Mouse (Mus musculus) spleen, adult 2 months (tissue): Measurements from ENCODE around the gene Itga9. TPM values are rescaled to one million over a fixed set of nuclear protein-coding genes. Genes with fewer than 3 reads are reported as not detected.
A peak's percentile ranks its signal among the peaks of the same experiment; 100 is the strongest.

Experiments
- DNase-seq, 2 experiments: peaks; one replicate each; pipeline versions ENCODE4 v3.0.0 to v3.0.0-alpha.2; 2012 to 2021; ENCODE audit warnings: low spot score in 2 of 2, low read depth in 1 of 2
- H3K27ac ChIP-seq: fragments of 200-500 bp; 2 replicates; pipeline ENCODE4 v1.5.1; 2012; ENCODE audit warnings: low read length, inconsistent platforms; ENCODE audit not compliant: insufficient read depth
- H3K27me3 ChIP-seq: fragments of 200-500 bp; 2 replicates; pipeline ENCODE4 v1.6.1; 2012; ENCODE audit warnings: mild to moderate bottlenecking, moderate library complexity, low read length, inconsistent platforms; ENCODE audit not compliant: control insufficient read depth, insufficient read depth
- H3K36me3 ChIP-seq: fragments of 200-500 bp; 2 replicates; pipeline ENCODE4 v1.6.1; 2012; ENCODE audit warnings: mild to moderate bottlenecking, low read length, inconsistent platforms; ENCODE audit not compliant: control insufficient read depth, insufficient read depth
- H3K4me1 ChIP-seq: fragments of 200-500 bp; 2 replicates; pipeline ENCODE4 v1.6.1; 2011; ENCODE audit warnings: inconsistent platforms; ENCODE audit not compliant: control insufficient read depth, insufficient read depth, insufficient read length
- H3K4me3 ChIP-seq: fragments of 200-500 bp; 2 replicates; pipeline ENCODE4 v1.5.1; 2011; ENCODE audit warnings: mild to moderate bottlenecking, inconsistent platforms; ENCODE audit not compliant: insufficient read depth, insufficient read length; ENCODE audit errors: extremely low read depth
- CTCF ChIP-seq: fragments of 200-500 bp; IDR thresholded peaks from 2 replicates; pipeline ENCODE4 v1.5.1; 2011; ENCODE audit warnings: mild to moderate bottlenecking, inconsistent platforms; ENCODE audit not compliant: insufficient read depth, insufficient read length, insufficient replicate concordance; ENCODE audit errors: extremely low read depth
- POLR2A ChIP-seq: fragments of 200-500 bp; IDR thresholded peaks from 2 replicates; pipeline ENCODE4 v1.6.1; 2011; ENCODE audit warnings: low read depth, low read length, inconsistent platforms
- WGBS: fragments of 180-500 bp; shearing (Covaris S2); methylation state at CpG from one replicate; pipeline ENCODE4 v1.1.7; 2018; 5-methylcytosine and 5-hydroxymethylcytosine counted together
- polyA plus RNA-seq: library from polyadenylated mRNA; depleted of rRNA; stranded (reverse); fragments of >200 nt; gene quantifications from 2 replicates; pipeline ENCODE4 v1.2.3, GENCODE M21; 2012

Itga9 gene
- polyA plus RNA-seq, 1 experiment, result 11.8 TPM

DNA sequence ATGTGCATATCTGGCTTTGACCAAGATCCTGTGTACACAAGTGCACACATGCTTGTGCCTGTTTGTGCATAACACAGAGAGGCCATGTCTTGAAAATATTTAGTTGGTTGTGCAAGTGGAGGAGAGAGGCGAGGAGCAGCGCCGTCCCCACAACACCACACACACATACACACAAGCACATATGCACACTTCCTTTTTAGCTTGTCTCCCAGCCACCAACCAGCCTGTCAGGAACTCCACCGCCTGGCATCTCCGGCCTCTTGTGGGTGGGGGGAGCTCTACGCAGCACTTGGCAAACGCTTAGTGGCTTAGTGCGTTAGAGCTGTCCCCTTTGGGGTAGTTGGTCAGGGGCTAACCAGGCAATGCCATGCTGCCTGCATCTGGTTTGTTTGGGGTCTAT lies 321.0 kb downstream of the Itga9 start:
- no peak for DNase-seq
- WGBS, result 19% methylated on average over 8 of the region's 8 CpGs
- TF ChIP-seq CTCF, result no peak
- TF ChIP-seq POLR2A, result no peak
- Histone ChIP-seq H3K27ac (no peak overlapping the region), H3K4me1 (peaks cover 2% of the 10 kb centered on the region; the same call in 1 of the 2 replicates), H3K36me3 (no peaks in the 10 kb centered on the region), H3K4me3 (peak overlapping the region; percentile 51; the same call in 1 of the 2 replicates), H3K27me3 (peaks cover 10% of the 10 kb centered on the region)

DNA sequence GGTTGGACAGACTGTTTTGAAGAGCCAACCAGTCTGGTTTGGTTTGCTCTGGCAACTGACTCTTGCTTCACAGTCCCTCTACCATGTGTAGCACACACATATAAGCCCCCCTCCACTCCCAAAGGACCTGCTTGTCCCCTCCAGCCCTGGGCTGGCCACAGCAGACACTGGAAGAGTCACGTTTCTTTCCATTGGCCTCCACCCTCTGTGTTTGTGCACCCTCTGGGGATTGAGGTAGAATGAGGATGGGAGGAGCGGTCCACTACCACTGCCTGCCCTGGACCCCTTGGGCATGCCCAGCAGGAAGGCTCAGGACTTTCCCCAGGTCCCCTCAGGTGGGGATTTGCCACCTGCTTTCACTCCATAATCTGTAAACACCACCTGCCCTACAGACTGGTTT lies 321.5 kb downstream of the Itga9 start:
- Histone ChIP-seq H3K4me1 (peaks cover 2% of the 10 kb centered on the region; the same call in 1 of the 2 replicates), H3K27me3 (peaks cover 10% of the 10 kb centered on the region), H3K27ac (no peak overlapping the region), H3K4me3 (no peak overlapping the region), H3K36me3 (no peaks in the 10 kb centered on the region)
- TF ChIP-seq CTCF (no peak), POLR2A (no peak)
- no peak for DNase-seq
- 70% methylated on average over 2 of the region's 2 CpGs for WGBS

DNA sequence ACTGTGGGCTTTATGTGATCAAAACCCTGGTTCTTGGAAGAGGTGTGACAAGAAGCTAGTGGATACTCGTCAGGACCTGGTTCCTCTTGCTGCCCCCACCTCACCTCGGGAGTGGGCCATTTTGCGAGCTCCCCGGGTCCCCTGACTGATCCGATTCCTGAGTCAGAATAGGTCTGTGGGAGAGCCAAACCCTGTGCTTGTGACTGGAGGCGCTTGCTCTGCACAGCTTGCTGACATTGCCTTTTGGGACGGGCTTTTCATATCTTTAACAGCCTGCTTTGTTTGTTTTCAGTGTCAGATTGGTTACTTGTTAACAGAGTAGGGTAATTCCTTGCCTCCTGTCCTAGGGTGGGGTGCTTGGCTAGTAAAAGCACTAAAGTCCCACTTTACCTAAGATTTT lies 322.2 kb downstream of the Itga9 start:
- H3K27me3 ChIP-seq, result peaks cover 10% of the 10 kb centered on the region
- H3K4me1 ChIP-seq, result peaks cover 2% of the 10 kb centered on the region; the same call in 1 of the 2 replicates
- no peak overlapping the region for H3K27ac ChIP-seq
- H3K4me3 ChIP-seq, result no peak overlapping the region
- WGBS, result 81% methylated on average over 7 of the region's 7 CpGs
- TF ChIP-seq POLR2A (no peak), CTCF (no peak)
- H3K36me3 ChIP-seq, result no peaks in the 10 kb centered on the region
- no peak for DNase-seq

DNA sequence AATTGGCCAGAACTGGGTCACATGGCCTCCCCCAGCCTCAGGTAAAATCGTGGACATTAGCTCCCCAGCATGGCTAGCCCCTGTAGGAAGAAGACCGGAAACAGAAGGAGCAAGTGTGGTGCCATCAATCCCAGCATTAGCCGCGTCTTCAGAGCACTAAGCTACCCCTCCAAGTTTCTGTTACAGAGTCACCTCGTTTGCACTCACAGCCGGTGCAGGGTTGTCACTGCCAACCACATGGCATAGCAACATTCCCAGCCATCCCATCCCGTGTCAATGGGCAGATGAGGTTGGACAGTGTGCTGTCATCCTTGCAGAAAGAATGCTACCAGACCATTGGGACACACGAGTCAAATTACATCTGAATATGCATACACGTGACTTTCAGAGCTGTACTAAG lies 324.1 kb downstream of the Itga9 start:
- TF ChIP-seq POLR2A, result no peak
- TF ChIP-seq CTCF, result no peak
- peaks cover 2% of the 10 kb centered on the region; the same call in 1 of the 2 replicates for H3K4me1 ChIP-seq
- 85% methylated on average over 9 of the region's 9 CpGs for WGBS
- DNase-seq, result no peak
- H3K4me3 ChIP-seq, result no peak overlapping the region
- H3K27ac ChIP-seq, result no peak overlapping the region
- no peaks in the 10 kb centered on the region for H3K36me3 ChIP-seq
- peaks cover 10% of the 10 kb centered on the region for H3K27me3 ChIP-seq

DNA sequence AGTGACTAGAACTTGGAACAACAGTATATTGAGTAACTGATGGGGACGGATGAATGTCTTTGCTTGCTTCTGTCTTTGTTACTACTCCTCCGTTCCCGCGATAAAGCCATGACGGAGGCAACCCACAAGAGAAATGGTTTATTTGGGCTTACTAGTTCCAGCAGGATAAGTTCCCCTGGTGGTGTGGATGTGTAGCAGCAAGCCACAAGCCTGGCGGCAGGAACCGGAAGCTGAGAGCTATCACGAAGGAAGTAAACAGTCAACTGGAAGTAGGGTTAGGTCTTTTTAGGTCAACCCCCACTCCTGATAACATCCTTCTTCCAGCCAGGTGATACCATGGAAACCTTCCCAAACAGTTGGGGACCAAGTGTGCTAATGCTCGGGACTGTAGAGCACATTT lies 327.3 kb downstream of the Itga9 start:
- no peaks in the 10 kb centered on the region for H3K36me3 ChIP-seq
- no peak for DNase-seq
- no peaks in the 10 kb centered on the region for H3K27me3 ChIP-seq
- 91% methylated on average over 9 of the region's 9 CpGs for WGBS
- H3K4me3 ChIP-seq, result no peak overlapping the region
- no peak overlapping the region for H3K27ac ChIP-seq
- no peaks in the 10 kb centered on the region; the same call in 1 of the 2 replicates for H3K4me1 ChIP-seq
- TF ChIP-seq POLR2A, result no peak
- TF ChIP-seq CTCF, result no peak

DNA sequence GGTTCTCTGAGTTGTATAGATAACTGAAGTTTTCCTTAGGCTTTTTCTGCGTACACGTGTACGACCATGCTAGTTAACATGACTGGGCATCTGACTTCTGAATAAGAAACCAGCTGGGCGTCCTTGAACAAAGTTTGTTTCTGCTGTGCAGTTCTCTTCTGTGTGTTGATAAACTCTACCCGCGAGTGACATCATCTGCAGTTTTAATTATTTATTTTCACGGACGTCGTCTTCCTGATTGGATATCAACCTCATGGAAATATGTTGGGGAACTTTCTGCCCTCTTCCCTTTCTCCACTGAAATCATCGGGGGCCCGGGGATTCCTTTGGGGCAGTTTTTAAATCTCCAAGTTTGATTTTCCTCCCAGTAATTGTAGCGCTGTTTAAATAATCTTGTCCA lies 327.8 kb downstream of the Itga9 start:
- Histone ChIP-seq H3K4me3 (no peak overlapping the region), H3K4me1 (no peaks in the 10 kb centered on the region; the same call in 1 of the 2 replicates), H3K27me3 (no peaks in the 10 kb centered on the region), H3K27ac (no peak overlapping the region), H3K36me3 (no peaks in the 10 kb centered on the region)
- 88% methylated on average over 12 of the region's 12 CpGs for WGBS
- no peak for DNase-seq
- TF ChIP-seq POLR2A (no peak), CTCF (no peak)

DNA sequence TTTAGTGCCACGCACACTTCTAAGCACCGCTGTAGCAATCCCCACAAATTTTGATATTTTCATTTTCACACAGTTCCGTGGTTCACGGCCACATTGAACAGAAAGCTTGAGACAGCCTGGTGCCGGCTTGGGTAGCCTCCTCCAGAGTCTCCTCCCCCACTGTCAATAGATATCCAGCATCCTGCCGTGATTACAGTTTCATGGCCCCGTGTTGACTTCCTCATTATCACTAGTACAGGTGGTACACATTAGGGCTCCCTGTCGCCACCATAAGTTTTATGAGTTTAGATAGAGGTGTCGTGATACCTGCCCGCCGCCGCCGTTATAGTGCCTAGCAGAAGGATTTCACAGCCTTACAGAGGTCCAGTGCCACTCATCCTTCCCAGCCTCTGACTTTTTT lies 328.6 kb downstream of the Itga9 start:
- Histone ChIP-seq H3K36me3 (no peaks in the 10 kb centered on the region), H3K27me3 (no peaks in the 10 kb centered on the region), H3K27ac (no peak overlapping the region), H3K4me1 (no peaks in the 10 kb centered on the region; the same call in 1 of the 2 replicates), H3K4me3 (no peak overlapping the region)
- 78% methylated on average over 13 of the region's 13 CpGs for WGBS
- DNase-seq, result no peak
- no peak for TF ChIP-seq POLR2A
